Mouse (Mus musculus) central nervous system, embryonic 14 days (tissue): ENCODE results near the gene Bmpr2. TPM values are rescaled to one million over a fixed set of nuclear protein-coding genes. Genes with fewer than 3 reads are reported as not detected.

Source experiments
- polyA plus RNA-seq: library from polyadenylated mRNA; depleted of rRNA; stranded (reverse); fragments of >200 nt; gene quantifications from 2 replicates; pipeline ENCODE4 v1.2.3, GENCODE M21; 2012; rRNA removed

Bmpr2 gene
- polyA plus RNA-seq, result 15.8 and 17.6 TPM in 2 replicates

GRCm38 (mm10) chr1:59763164-59763768, at the start of gene Bmpr2:
Gene Bmpr2 (plus strand): TSS chr1:59763400.

GRCm38 (mm10) chr1:59912413-59913157, 149.4 kb downstream of the Bmpr2 start, which contains the start of gene Fam117b:
Gene Fam117b (plus strand): TSS chr1:59913006.

Other genes with a start within 250 kb of the Bmpr2 start
- 3.7 and 4.1 TPM in 2 replicates for gene Gm973, start 247.1 kb upstream of the Bmpr2 start, polyA plus RNA-seq
- 130 and 147 TPM in 2 replicates for gene Sumo1, start 92.6 kb upstream of the Bmpr2 start, polyA plus RNA-seq
- gene Nop58, start 78.4 kb upstream of the Bmpr2 start, polyA plus RNA-seq, result 78.0 and 84.6 TPM in 2 replicates
- 40.3 and 41.4 TPM in 2 replicates for gene Fam117b, start 149.6 kb downstream of the Bmpr2 start, polyA plus RNA-seq